Mouse (Mus musculus): ENCODE measurements around the gene Snx30.

Gene Snx30

DNA sequence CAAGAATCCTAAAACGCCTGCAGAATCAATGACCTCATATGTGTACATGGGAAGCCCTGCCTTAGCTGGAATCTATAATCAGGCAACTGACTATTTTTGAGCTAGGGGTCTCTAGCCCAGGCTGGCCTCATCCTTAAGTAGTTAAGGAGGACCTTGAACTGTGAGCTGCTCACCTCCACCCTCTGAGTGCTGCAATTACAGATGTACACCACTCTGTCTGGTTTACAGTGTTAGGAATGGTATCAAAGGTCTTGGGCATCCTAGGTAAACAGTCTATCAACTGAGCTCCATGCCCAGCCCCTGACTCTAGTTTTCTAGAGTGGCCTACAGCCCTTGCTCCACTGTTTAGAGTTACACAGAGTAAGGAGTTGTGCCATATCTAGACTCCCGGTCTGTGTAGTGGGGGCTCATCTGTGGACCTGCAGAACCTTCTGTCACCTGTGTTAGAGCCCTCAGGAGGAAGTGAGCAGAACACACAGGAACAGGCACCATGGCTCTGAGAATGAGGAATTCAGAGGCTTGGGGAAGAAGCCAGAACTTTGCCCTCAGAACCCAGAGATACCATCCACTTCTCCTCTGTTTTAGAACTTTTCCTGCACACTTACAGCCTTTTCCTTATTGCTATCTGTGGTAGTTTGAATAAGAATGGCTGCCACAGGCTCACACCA is 9.7 kb upstream of the Snx30 start:
- DNase-seq, result no peak

GRCm38 (mm10) chr4:59800181-59800580 is 5.5 kb upstream of the Snx30 start:
- no peak for DNase-seq

- no peak for DNase-seq
Observed at GRCm38 (mm10) chr4:59801489-59801888, 4.2 kb upstream of the Snx30 start, which contains the start of gene Inip. TSS of gene Inip (minus strand) at chr4:59801589.

DNA sequence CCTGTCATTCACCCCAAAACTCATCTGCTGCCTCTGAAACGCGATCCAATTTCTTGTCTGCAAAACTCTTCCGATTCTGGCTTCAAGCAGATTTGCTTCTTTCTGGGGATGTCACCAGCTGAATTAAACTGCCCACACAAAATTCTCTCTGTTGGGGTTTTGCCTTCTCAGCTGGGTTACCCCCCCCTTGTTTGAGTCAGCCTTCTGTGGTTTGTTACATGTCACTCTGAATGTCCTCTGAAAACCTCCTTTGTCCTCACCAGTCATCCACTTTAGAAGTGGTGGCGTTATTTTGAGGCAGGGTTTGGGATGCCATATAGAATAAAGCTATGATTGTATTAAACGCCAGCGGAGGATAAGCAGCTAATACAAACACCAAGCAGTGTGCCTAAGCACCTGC is 3.5 kb upstream of the Snx30 start:
- DNase-seq, result no peak

DNA sequence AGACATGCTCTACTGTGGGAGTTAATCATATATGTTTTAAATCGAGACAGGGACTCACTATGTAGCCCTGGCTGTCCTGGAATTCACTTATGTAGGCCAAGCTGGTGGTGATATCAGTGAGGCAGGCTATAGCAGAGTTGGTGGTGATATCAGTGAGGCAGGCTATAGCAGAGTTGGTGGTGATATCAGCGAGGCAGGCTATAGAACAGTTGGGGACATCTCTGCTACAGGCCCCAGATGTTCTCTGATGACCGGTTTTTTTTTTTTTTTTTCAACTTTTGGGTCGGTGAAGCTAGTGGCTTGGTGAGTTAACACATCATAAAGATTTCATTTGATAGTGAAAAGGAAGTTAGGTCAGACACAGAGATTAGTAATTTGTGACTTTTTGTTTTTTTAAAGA is 2.8 kb upstream of the Snx30 start:
- DNase-seq, result no peak

GRCm38 (mm10) chr4:59803358-59803757 is 2.3 kb upstream of the Snx30 start:
- no peak for DNase-seq

DNA sequence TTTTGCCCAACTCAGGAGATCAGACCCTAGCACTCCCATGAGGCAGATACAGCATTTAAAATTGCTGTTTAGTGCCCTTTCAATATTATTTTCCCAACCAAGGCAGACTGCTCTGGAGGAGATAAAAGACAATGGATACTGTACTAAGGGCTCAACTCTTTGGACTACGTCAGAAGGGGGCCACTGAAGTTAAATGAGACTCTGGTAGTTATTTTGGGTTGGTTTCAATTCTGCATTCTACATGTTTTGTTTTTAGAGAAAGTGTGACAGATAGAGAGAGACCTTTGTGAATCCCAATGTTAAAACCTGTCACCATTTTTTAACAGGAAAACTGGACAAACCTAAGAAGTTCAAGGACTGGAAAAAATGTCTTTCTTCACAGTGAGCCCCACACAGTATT is 886 bp upstream of the Snx30 start:
- DNase-seq, result no peak

GRCm38 (mm10) chr4:59805968-59806878 is 583 bp downstream of the Snx30 start:
- peak; percentile 28 for DNase-seq

- DNase-seq, result peak; percentile 21
Observed at GRCm38 (mm10) chr4:59806879-59807195, 1.2 kb downstream of the Snx30 start.

DNA sequence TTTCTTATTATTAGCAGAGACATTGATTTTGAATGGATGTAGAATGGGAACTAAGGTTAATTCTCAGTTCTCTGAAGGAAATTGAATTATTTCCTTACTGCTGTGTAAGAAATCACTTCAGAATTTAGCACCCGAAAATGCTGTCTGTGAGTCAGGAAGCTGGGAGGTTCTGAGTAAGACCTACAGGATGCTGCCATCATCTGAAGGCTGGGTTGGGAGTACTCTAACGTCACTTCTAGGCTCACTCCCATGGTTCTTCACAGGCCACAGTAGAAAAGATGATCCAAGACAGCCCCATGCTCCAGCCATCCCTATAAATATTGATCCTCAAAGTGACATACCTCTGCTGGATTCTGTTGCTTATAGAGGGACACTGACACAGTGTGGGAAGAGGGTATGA is 1.9 kb downstream of the Snx30 start:
- no peak for DNase-seq

GRCm38 (mm10) chr4:59808396-59808795 is 2.8 kb downstream of the Snx30 start:
- DNase-seq, result no peak

GRCm38 (mm10) chr4:59814094-59814493 is 8.5 kb downstream of the Snx30 start:
- DNase-seq, result no peak

DNA sequence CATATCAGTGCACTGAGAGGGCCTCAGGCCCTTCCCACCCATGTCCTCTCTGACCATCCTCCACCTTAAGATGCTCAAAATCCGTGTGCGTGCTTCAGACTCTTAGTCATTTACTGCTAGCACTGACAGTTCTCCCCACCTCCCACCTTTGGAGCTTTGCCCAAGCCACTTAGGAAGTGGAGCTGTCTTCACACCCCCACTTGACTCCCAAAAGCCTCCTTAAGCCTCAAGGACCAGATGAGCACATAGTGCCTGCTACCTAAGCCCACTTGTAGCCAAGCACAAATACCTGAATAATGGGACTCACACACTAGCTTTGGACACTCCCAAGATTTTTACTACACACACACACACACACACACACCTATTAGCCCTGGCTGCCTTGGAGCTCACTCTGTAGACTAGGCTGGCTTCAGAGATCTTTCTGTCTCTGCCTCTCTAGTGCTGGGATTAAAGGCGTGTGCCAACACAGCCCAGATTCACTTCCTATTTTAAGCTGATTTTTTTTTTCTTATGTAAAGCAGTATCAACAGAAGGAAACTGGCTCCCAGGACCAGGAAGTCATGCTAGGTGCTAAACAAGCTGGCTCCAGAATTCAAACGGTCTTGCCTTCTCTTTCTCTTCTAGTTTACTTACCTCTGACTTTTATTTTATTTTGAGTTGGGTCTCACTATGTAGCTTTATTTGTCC is 9.6 kb downstream of the Snx30 start:
- no peak for DNase-seq

DNA sequence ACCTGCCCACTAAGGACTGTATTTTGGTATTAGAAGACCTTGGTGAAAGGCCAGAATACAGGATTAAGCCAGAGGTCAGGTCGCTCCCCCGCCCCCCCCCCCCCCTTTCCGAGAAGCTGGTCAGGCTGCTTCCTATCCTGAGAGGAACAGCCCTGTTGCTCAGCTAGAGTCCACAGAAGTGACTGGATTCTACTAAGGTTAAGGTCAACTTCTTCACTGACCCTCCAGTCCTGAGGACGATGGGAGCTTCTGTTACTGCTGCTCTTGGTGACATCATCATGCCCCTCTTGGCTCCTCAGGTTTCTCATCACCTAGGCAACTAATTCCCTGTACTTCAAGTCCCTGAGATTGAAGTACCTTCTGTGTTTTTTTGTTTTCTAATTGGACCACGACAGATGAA is 10.4 kb downstream of the Snx30 start:
- no peak for DNase-seq

DNA sequence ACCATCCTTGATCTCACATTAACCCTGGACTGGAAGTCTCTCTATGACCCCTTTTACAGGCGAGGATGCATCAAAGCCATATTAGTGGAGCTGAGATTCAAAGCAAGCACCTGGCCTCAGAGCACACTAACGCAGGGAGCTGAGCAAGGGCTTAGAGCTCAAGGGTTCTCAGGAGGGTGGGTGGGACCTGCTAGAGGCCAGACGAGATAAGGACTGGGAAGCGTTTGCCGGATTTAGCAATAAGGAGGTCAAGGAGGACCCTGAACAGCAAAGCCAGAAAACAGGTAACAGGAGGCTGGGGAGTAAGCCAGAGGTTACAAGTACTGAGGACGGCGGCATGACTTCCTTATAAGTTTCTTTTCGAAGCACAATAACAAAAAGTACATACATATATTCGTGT is 10.8 kb downstream of the Snx30 start:
- no peak for DNase-seq

DNA sequence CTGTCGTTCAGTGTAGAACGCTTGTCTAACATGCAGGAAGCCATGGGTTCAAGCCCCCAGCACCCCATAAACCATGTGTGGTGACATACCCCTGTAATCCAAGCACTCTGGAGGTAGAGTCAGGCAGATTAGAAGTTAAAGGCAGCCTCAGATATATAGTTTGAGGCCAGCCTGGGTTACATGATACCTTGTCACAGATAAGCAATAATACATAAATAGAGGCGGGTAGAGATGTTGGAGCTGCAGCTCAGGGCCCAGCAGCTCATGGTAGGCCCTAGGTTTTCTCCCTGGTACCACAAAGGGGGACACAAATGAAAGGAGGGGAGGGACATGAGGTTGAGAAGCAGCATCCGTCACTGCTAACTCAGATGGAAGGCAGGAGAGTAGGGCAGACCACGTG is 12.2 kb downstream of the Snx30 start:
- DNase-seq, result no peak

DNA sequence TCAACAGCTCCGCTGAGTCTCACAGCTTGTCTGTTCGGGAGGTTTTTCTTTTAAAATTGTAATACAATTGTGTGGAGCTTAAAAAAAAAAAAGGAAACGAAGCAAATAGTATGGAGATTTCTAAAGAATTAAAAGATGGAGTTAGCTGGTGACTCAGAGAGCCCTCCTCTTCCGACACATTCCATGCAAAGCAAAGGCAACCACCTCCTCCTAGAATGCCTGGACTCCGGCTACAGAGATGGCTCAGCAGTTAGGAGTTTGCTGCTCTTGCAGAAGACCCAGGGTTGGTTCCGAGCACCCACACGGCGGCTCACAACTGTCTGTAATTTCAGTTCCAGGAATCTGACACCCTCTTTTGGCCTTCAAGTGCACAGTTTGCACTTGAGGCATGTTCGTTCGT is 12.9 kb downstream of the Snx30 start:
- no peak for DNase-seq

DNA sequence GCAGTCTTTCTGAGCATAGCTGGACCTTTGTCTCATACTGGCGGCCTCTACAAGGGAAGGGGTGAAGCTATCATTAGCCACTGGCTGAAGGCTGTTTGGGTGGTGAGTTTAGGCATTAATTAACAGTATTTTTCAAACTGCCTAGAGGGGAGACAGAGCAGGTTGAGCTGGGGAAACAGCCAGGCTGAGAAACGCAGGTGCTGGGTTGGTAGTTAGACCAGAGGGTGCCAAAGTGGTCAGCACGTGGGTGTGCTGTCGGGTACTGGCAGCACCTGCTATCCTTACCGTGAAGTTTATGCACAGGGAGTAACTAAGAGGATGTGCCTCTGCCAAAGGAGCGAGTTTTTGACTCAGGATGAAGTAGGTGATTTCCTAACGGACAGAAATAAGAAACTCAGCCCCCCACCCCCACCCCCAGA is 13.4 kb downstream of the Snx30 start:
- DNase-seq, result no peak

DNA sequence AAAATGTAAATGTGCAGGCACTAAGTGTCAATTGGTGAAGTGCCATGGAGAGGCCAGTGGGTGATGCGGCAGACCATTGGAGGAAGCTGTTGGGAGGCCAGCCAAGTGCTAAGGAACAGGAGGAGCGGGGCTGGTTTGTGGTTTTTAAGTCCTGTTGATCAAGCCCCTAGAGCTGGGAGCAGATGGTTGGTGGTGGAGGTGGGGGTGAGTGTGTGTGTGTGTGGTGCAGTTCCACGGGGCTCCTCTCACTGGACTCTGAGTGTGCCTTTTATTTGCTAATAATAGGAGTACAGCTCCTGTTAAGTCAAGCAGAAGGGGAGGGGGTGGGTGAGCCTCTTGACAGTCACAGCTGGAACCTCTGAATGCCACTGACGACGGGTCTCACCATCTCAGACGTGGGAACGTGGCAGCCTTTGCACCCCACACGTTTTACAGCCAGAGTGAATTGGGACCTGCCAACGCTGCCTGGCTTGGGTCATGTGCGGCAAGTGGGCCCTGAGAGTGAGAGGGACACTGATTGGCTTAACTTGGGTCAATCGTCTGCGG is 13.9 kb downstream of the Snx30 start:
- DNase-seq, result peak; percentile 37

GRCm38 (mm10) chr4:59821516-59821915 is 15.9 kb downstream of the Snx30 start:
- no peak for DNase-seq

- no peak for DNase-seq
Observed at GRCm38 (mm10) chr4:59822119-59822518, 16.5 kb downstream of the Snx30 start.

DNA sequence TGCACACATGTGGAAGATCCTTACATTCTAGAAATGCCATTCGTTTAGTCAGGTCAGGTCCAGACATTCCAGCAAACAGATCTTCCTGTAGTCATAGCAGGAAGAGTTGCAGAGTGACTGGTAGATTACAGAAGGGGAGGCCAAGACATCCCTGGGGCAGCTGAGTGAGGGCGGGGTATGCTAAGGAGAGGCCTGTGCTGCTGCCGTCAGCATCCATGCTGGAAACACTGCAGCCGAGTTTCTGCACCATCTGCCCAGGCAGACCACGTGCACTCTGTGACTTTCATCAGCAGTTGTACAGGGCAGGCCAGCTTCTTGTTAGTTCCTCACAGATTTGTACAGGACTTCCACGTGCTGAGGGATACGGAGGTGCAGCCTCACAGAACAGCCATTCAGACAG is 17.8 kb downstream of the Snx30 start:
- DNase-seq, result no peak

DNA sequence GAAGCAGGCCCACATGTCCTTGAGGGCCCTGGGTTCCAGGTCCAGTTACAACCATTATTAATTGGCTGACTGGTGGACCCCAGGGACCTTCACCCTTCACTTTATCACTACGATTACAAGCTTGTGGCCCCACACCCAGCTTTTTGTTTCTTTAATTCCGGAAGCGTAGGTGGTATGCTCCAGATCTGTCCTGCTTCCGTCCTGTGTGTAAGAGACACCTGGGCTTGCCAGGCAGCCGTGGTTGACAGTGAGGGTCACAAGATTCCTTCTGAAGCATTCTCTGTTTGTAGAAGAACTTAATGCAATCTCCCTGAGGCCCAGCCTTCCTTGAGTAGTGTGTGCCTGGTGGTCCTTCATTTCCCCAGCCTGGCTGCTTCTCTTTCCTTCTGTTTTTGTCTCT is 19.2 kb downstream of the Snx30 start:
- no peak for DNase-seq

GRCm38 (mm10) chr4:59825634-59826033 is 20.0 kb downstream of the Snx30 start:
- no peak for DNase-seq

All from right cerebral cortex, postnatal 4 days (tissue).